Mouse (Mus musculus) thymus, postnatal 4 days (tissue): ENCODE data around the gene Gucy2g.

Experiments
- DNase-seq: peaks from one replicate; pipeline ENCODE4 v3.0.0; 2021

The Gucy2g gene

DNA sequence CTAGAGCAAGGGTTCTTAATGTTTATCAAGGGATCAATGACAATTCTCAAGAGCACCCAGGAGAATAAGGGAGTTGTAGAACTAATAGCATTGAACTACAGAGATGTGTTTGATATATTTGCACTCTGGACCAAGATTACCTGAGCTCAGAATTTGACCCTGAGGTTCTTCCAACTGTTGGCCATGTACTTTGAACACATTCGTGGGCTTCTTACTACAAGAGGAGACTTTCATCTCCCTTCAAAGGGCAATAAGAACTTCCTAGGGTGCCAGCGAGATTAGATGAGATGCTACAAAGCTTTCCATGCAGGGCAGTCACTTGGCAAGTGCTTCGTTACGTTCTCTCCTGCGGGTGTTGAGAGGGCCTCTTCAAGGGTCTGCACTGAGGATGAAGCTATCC lies 6.5 kb upstream of the Gucy2g start:
- no peak for DNase-seq

DNA sequence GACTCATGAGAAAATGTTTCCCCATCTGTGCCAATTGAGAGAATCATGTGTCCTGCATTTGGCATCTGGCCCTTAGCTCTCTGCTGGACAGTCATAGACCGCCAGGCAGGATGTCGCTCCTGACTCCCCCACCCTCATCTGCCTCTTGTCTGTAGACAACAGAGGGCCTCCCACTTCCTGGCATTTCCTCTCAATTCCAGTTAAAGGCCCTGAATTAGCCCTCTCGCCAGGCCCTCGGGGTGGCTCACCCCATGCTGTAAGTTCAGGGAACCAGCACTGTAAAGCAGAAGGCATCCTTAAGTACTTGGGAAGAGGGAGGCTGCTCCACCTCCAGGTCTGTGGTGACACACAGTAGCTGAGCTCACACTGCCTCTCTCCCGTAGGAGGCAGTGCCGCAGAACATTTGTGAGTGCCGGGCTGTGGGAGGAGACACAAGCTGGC lies 3.8 kb upstream of the Gucy2g start:
- no peak for DNase-seq

DNA sequence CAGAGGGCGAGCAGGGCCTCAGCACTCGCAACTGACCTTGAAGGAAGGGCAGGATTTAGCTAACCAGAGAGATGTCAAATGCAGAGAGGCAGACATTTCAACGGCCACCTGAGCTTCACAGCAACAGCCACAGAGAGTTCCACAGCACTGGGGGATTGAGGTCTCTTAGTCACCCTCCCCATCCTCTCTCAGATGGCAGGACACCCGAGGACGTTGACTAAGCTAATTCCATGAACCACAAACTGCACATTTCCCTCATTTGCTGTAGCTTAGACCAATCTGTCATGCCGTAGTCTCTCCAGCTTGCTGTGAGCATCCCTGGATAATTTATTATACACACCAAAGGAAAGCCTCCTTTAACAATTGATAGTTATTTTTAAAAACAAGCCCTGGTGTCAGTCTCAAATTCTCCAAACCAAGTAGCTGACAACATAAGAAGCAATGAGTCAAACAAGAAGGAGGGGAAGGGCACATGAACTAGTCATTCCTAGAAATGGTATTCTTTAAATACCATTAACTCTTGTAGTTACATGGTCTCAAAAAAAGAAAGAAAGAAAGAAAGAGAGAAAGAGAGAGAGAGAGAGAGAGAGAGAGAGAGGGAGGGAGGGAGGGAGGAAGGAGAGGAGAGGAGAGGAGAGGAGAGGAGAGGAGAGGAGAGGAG lies 1.1 kb downstream of the Gucy2g start:
- DNase-seq, result no peak

DNA sequence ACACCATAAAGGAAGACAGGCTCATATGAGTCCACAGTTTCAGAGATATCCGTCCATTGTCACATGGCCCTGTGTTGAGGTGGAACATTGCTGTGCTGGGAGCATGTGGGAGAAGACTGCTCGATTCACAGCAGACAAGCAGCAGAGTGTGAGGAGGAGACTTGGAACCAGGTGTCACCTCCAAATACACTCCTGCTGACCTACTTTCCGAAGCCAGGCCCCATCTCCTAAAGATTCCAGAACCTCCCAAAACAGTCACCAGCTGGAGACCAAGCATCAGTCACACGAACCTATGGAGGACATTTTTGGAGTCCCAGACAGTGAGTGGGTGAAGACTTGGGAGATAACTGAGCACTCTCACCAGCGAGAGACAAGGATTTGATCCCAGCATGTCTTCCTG lies 4.5 kb downstream of the Gucy2g start:
- DNase-seq, result no peak

DNA sequence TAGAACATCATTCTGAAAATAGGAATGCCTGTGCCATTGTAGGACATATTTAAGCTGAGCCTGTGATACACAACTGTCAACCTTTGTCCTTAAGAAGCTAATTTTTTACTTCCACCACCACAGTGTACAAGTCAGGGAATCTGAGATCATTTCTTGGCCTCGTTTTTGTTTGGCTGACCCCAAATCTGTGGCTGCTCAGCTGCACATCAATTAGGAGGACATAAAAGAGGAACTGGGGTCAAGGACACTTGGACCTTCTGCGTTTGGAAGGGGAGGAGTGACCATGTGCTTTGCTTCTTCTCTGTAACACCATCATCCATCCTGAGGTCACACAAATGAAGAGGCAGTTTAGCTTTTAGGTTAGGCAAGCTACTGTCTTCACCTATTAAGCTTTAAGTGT lies 5.0 kb downstream of the Gucy2g start:
- DNase-seq, result no peak

DNA sequence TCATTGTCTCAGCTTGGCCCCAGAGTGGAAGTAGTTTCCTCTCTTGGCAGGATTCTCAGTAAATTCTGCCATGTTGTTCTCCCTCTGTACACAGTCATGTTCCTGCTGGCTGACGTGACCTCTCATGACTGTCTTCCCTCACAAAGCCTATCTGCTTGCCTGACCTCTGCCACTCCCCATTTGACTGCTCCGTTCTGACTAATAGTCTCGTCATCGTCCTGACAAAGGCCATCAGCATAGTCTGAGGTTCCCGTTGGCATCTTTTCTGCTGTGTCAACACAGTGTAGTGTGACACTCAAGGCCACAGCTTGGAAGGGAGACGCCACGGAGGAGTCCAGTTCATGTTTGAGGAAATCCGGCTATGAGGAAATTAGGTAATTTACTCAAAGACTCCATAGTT lies 8.9 kb downstream of the Gucy2g start:
- no peak for DNase-seq

DNA sequence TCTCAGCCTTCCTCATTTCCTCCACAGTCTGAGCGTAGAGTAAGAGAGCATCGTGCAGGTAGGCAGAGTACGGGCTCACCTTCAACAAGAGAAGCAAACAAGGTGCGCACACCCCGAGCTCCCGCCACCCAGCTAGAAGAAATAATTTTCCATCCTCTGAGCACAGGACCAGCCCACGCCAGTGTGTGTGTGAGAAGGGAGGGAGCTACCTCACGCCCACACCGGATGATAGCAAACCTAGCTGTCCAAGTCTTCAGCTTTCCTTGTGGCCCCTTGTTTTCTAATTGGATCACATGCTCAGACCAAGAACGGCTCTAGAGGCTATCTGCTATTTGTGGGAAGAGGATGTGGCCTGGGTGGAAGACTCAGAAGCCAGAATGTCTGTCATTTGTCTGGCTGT lies 10.0 kb downstream of the Gucy2g start:
- DNase-seq, result no peak

DNA sequence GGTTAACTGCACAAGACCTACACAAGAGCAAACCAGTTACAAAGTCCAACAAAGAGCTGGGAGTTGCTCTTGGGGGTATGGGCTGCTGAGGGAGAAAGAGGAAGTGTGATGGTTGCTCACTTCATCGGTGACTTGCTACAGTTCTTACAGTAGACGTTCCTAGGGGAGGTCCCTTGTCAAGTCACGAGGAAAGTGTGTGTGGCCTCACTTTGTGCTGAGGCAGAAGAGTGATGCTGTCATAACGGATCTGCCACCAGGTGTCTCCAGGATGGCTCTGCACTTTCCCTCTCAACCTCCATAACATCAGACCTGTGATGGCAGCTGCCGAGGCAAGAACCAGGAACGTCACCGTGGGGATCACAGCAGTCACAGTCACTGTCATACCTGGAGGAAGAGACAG lies 13.9 kb downstream of the Gucy2g start:
- peak; percentile 17 for DNase-seq

DNA sequence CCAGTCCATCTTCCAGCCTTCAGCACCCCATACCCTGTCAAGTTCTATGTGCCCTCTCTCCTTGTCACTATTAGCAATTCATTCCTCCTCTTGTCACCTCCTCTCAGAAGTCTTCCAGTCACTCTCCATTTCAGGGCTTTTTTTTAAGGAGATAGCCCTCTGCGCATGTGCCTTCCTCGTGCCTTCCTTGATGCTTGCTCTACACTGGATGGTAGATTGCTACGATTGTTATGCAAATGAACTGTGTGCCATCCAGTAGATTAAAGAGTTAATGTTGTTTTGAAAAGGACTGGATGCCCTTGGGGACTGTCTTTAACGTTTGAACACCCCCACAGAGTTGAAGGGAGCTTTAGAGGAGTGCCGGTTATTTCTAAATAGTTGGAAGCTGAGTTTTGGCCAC lies 14.4 kb downstream of the Gucy2g start:
- DNase-seq, result no peak

DNA sequence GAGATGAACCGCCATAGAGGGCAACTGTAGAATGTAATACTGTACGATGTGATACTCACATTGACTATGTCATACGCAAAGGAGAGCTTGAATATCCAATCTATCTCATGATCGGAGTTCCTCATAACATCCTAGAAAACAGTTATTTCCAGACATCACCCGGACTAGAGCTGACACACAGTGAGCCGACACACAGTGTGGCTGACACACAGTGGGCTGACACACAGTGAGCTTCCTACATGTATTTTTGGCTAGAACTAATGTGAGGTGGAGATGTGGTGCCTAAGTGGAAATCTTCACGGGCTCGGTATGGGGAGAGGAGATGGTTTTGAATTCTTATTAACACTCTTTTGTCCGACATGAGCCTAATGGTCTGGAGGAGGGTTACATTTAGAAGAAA lies 18.8 kb downstream of the Gucy2g start:
- no peak for DNase-seq

DNA sequence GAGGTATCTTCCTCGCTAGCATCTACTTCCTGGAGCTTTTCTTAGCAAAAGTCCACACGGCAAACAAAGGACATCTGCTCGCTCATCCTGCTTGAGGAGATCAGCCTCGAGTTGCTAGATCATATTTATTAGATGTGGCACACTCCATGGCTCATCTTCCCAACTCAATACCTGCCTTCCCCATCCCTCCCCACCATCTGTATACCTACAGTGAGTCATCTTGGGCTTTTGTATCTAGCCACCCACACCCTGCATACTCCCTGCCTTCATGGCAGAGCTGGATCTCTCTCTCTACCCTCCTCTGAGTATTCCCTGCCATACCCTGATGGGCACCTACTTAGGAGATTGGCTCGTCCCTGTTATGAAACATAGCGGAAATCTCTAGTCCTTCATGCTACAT lies 19.8 kb downstream of the Gucy2g start:
- DNase-seq, result no peak

DNA sequence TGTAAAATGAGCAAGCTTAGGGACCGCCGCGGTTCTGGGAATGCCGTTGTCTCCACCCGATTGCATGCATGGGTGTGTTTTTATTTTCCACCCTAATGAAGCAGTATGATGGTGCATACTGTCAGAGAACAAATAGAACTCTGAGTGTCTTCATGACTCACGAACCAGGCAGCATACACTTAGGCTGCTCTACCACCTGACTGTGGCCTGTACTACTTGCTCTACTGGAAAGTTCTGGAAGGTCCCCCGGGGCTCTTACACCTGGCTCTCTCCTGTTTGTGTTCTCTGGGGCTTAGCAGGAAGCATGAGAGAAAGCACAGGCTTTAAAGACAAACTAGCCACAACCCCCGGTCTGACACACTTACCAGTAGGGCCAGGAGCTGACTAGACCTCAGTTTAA lies 21.7 kb downstream of the Gucy2g start:
- no peak for DNase-seq

DNA sequence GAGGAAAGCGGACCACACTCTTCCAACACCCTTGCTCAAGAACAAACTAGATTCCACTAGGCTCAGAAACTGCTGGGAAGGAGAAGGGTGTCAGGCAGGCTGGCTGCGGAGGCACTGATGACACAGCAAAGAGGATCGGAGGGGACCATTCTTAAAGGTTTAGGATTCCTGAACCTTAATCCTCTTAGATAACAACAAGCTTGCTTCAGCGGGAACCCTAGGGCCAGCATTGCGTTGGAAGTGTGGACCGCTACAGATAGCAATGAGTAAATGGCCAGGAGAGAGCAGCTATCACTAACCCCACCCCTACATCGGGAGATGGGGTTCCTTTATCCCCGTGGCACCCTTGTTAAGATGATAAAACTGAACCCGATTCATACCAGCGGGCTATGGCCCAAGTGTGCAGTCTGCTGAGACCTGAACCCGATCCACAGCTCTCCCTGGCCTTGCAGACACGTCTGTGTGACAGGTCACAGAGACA lies 22.3 kb downstream of the Gucy2g start:
- DNase-seq, result no peak

DNA sequence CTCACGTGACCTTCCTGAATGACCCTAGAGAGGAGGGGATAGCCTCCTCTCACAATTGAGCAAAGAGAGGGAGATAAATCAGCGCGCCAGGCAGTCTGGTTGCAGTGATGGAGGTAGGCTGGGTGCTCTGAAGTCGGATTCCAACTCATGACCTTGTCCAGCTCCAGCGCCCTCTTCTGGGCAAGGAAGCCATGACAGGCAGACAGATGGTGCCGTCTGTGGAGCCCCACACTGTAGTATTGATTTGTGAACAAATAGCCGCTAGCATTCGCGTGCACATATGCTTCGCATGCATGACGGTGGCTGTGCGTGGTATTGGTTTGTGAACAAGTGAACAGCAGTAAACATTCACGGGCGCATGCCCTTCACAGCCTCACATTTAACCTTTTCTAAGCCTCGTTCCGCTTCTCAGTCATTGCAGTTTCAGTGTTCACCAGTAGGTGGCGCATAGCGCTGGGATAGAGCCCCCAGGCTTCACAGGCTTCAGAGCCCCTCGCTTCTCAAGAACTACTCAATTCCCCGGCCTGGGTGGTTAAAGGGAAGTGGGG lies 22.8 kb downstream of the Gucy2g start:
- DNase-seq, result peak; percentile 91

DNA sequence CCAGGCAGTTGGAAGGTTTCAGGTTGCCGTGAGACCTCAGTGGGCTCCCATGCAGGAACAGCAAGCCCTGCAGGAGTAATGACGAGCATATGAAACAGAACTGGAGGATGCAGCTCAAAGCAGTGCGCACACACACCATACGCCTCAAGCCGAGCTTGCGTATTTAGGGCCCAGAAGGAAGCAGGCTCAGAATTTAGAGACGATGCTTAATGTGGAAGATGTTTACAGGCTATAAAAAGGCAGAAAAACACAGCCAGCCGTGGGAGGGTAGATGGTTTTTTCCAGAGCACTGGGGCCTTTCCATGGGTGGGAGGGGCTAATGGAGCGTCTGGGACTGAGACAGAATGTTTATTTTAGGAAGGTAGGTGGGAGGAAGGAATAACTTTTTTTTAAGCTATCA lies 23.7 kb downstream of the Gucy2g start:
- no peak for DNase-seq

DNA sequence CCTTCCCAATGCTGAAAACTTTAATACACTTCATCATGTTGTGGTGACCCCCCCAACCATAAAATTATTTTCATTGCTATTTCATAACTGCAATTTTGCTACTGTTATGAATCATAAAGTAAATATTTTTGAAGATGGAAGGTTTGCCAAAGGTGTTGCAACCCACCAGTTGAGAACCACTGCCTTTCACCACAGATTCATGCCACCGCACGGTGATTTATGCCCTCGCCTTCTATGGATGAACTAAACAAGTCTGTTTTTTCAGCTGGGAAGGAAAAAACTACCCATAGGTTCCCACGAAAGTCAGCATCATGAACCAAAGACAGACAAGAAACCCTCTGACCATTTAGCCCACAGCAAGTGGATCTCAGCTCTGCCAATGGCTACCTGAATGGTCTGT lies 24.2 kb downstream of the Gucy2g start:
- DNase-seq, result no peak

DNA sequence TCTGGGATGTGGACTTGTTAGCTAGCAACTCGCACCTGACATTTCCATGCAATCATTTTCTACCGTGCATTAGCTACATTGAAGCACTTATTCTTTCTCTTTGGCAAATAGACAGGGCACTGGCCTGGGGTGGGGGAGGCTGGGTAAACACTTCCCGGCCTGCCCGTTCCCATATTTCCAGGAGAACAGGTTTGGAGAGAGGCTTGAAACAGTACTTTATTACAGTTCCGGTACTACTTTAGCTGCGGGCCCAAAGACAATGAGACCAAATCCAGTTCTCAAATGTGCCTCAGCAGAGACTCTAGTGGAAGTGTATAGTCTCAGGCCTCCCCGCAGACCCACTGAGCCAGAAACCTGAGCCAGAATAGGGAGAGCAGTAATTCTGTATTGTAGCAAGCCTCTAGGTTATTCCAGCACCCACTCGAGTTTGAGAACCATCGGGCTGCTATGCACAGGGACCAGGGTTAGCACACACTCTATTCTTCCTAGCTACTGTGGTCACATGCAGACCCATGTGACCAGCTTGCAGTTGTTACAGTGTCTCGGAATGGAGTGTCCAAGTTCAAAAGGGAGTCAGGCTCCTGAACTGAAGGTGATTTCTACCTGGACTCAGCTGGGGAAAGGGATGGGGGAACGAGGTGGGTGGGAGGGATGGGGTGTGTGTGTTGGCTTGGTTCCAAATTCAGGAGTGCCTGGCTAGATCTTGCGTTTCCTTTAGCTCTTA lies 27.3 kb downstream of the Gucy2g start:
- DNase-seq, result no peak

DNA sequence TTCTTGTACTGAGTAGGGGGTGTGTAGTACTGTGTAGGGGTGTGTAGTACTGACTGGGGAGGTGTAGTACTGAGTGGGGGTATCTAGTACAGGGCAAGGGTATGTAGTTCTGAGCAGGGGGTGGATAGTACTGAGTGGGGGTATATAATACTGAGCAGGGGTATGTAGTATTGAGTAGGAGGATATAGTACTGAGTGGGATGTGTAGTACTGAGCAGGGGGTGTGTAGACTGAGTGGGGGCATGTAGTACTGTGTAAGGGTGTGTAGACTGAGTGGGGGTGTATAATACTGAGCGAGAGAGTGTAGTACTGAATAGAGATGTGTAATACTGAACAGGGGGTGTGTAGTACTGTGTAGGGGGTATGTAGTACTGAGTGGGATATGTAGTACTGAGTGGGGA lies 29.3 kb downstream of the Gucy2g start:
- no peak for DNase-seq

DNA sequence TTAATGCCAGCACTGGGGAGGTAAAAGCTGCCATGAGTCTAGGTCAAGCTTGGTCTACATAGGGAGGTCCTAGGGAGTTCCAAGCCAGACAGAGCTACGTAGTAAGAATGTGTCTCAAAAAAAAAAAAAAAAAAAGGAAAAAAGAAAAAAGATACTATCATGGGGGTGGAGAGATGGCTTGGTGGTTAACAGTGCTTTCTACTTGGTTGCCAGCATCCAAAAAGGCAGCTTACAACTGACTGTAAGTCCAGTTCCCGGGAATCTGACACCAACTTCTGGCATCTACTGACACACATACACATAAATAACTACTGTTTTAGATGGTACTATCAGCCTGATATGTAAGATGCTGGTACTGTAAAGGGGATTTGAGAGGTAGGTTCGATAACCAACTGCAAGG lies 32.0 kb downstream of the Gucy2g start:
- DNase-seq, result no peak

DNA sequence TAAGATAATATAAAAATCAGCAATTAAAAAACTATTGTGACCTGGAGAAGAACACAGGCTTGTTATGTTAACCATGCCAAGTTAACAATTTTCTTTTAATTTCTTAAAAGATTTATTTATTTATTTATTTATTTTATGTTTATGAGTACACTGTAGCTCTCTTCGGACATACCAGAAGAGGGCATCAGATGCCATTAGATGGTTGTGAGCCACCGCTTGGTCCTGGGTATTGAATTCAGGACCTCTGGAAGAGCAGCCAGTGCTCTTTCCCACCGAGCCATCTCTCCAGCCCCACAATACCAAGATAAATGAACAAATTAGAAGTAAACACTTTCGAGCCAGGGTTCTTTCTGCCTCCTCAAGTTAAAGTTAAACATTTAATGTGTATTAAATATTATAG lies 32.4 kb downstream of the Gucy2g start:
- DNase-seq, result no peak

DNA sequence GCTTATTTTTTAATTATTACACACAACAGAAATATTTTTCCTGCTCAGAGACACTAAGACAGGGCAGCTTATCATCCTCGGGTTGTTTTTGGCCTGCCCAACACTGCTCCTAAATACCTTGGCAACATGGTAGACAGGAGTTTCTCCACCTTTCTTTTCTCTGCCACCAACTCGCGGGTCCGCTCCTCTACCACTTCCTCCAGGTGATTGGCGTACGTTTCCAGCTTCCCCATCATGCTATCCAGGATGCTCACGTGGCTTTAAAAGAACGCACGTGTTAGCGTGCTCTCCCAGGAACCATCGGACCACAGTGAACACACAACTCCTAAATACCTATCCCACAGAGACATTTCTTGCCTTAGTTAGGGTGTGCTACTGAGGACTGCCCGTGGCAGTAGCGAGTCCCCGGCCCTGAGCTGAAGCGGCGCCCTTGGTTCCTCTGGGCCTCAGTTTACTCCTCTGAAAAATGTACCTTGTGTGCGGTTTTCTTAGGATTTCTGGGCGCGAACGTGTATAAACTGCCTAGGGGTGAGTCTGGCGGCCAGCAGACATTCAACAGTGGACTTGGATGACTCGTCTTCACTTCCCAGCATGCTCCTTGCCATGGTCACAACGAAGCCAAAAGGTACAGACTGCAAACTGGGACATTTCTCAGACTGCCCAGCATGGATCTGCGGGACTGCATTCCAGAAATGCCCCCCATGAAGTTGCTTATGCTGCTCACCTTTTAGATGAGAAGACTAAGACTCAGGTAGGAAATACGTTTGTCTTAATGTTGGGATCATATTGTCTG lies 33.1 kb downstream of the Gucy2g start:
- no peak for DNase-seq

DNA sequence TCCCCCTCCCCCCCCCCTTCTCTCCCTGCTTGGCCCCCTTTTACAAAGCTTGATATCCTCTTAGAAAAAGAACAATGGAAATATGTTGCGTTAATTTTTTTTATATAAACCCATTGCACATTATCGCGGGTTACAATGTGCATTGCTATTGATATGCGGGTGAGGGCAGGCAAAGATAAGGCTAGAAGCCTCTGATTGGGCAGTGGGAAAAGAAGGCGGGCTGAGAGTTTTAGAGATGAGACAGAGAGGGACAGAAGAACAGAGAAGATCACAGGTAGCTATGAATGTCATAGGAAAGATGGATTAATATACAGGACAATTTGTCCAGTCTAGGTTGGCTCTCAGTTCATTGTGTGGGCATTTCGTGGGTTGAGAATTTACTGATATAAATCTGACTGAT lies 33.8 kb downstream of the Gucy2g start:
- no peak for DNase-seq

DNA sequence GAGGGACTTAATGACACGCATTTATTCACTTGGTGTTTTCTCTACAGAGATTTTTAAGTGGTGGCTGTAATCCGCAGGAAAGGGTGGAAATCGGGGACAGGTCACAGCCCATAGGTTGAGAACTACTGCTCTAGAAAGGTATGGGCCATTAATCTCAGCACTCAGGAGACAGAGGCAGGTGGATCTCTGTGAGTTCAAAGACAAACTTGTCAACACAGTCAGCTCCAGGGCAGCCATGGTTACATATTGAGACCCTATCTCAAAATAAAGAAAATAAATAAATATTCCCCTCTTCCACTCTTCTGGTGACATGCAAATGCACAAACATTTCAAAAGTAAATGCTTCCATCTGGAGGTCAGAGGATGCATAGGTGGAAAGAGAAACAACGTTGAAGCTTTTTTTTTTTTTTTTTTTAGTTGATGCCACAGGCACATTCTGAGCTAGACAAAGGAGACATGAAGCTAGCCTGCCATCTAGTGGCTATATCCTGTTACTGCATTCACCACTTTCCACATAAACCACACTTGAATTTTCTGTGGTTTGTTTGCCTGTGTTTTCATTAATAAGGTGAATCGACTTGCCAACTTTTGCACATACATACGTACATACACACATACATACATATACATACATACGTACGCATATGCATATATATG lies 34.4 kb downstream of the Gucy2g start:
- peak; percentile 33 for DNase-seq
